Comparison of ENCODE assay signal across 10 mouse cellular contexts in the genomic region with DNA sequence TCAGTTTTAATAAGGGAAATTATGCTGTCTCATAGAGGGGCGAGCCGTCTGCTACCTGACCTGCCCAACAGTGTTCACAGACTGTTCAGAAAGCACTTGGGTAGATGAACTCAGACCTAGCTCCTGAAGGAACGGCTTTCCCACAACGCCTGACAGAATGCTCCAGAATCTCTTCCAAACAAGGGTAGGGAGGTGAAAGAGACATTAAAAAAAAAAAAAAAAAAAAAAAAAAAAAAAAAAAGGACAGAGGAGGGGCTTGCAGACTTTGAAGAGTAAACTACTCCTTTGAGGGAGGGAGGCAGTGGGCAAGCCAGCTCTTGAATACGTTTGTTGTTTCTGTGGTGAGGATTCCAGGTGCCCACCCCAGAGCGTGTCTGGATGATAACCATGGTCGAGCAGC.
A peak's percentile ranks its signal among the peaks of the same experiment; 100 is the strongest.
DNase-seq lines count a peak whose midpoint lies in the region; ATAC-seq and TF ChIP-seq lines count a peak whose summit lies in the region.
"Had no signal": no experiment of that assay in that cellular context is flagged by ENCODE, and none has a peak within 500 bp of the region (broad histone marks: within the 10 kb centered on the region; RNA-seq: fewer than 3 reads in every experiment).

No protein-coding gene starts in this region.

- no peaks in the 10 kb centered on the region for H3K36me3 ChIP-seq in heart, embryonic 11.5 days (ENCODE audit: control insufficient read depth, insufficient read depth, low read length)
- H3K36me3 ChIP-seq in liver, embryonic 11.5 days (ENCODE audit: control insufficient read depth, insufficient read depth, low read length) = no peaks in the 10 kb centered on the region
- H3K36me3 ChIP-seq in embryonic facial prominence, embryonic 13.5 days = no peaks in the 10 kb centered on the region
- H3K36me3 ChIP-seq in liver, embryonic 12.5 days = no peaks in the 10 kb centered on the region
- H3K36me3 ChIP-seq in hindbrain, postnatal 0 days (ENCODE audit: insufficient read depth, low read length) = no peaks in the 10 kb centered on the region
- H3K36me3 ChIP-seq in forebrain, embryonic 13.5 days (ENCODE audit: poor library complexity, severe bottlenecking) = no peaks in the 10 kb centered on the region

- no peak overlapping the region for H3K4me2 ChIP-seq in heart, embryonic 11.5 days
- peak overlapping the region; percentile 24; the same call in 1 of the 2 replicates for H3K4me2 ChIP-seq in liver, embryonic 11.5 days
- H3K4me2 ChIP-seq in embryonic facial prominence, embryonic 13.5 days = no peak overlapping the region
- H3K4me2 ChIP-seq in liver, embryonic 12.5 days = 0 out of 2 replicates have a peak overlapping the region, but pooled peaks have one; percentile 4
- H3K4me2 ChIP-seq in hindbrain, postnatal 0 days (ENCODE audit: low read depth, low read length) = no peak overlapping the region
- no peak overlapping the region for H3K4me2 ChIP-seq in forebrain, embryonic 13.5 days

- no peak for TF ChIP-seq CTCF in hindbrain, postnatal 0 days (IDR thresholded peaks at IDR 0.05; ENCODE audit: low read depth)

- 60% methylated on average over 7 of the region's 7 CpGs for WGBS in heart, embryonic 11.5 days (ENCODE audit: insufficient replicate concordance)
- WGBS in liver, embryonic 11.5 days = 42% methylated on average over 7 of the region's 7 CpGs
- 42% methylated on average over 7 of the region's 7 CpGs for WGBS in embryonic facial prominence, embryonic 13.5 days
- WGBS in liver, embryonic 12.5 days (ENCODE audit: insufficient replicate concordance) = 29% methylated on average over 7 of the region's 7 CpGs
- WGBS in hindbrain, postnatal 0 days = 60% methylated on average over 7 of the region's 7 CpGs
- WGBS in forebrain, embryonic 13.5 days = 55% methylated on average over 7 of the region's 7 CpGs

- H3K9me3 ChIP-seq in heart, embryonic 11.5 days (replicated peaks; ENCODE audit: control insufficient read depth, low read length) = no peaks in the 10 kb centered on the region
- H3K9me3 ChIP-seq in liver, embryonic 11.5 days (ENCODE audit: control insufficient read depth, low read length) = no peaks in the 10 kb centered on the region
- H3K9me3 ChIP-seq in embryonic facial prominence, embryonic 13.5 days = no peaks in the 10 kb centered on the region
- H3K9me3 ChIP-seq in liver, embryonic 12.5 days (replicated peaks) = no peaks in the 10 kb centered on the region
- H3K9me3 ChIP-seq in hindbrain, postnatal 0 days (ENCODE audit: low read length) = no peaks in the 10 kb centered on the region
- H3K9me3 ChIP-seq in forebrain, embryonic 13.5 days (replicated peaks) = no peaks in the 10 kb centered on the region

- H3K27me3 ChIP-seq in heart, embryonic 11.5 days (ENCODE audit: control insufficient read depth, insufficient read depth, low read length) = peaks cover 13% of the 10 kb centered on the region; the same call in 1 of the 2 replicates
- H3K27me3 ChIP-seq in liver, embryonic 11.5 days (replicated peaks; ENCODE audit: control insufficient read depth, insufficient read depth, low read length) = peaks cover 4% of the 10 kb centered on the region; the same call in 1 of the 2 replicates
- peaks cover 5% of the 10 kb centered on the region; the same call in 1 of the 2 replicates for H3K27me3 ChIP-seq in embryonic facial prominence, embryonic 13.5 days
- peaks cover 25% of the 10 kb centered on the region for H3K27me3 ChIP-seq in liver, embryonic 12.5 days (replicated peaks)
- H3K27me3 ChIP-seq in hindbrain, postnatal 0 days (ENCODE audit: insufficient read depth, low read length) = no peaks in the 10 kb centered on the region; the same call in 1 of the 2 replicates
- peaks cover 47% of the 10 kb centered on the region for H3K27me3 ChIP-seq in forebrain, embryonic 13.5 days

- no peak overlapping the region for H3K9ac ChIP-seq in heart, embryonic 11.5 days (ENCODE audit: low read depth, low read length)
- H3K9ac ChIP-seq in liver, embryonic 11.5 days (ENCODE audit: low read depth, low read length) = no peak overlapping the region; the same call in 1 of the 2 replicates
- no peak overlapping the region for H3K9ac ChIP-seq in embryonic facial prominence, embryonic 13.5 days
- H3K9ac ChIP-seq in liver, embryonic 12.5 days = no peak overlapping the region
- no peak overlapping the region for H3K9ac ChIP-seq in hindbrain, postnatal 0 days (replicated peaks; ENCODE audit: low read length)
- H3K9ac ChIP-seq in forebrain, embryonic 13.5 days = no peak overlapping the region

- H3K4me3 ChIP-seq in heart, embryonic 11.5 days (ENCODE audit: low read depth, low read length) = no peak overlapping the region
- no peak overlapping the region for H3K4me3 ChIP-seq in liver, embryonic 11.5 days (ENCODE audit: low read depth, low read length)
- no peak overlapping the region for H3K4me3 ChIP-seq in embryonic facial prominence, embryonic 13.5 days
- no peak overlapping the region for H3K4me3 ChIP-seq in liver, embryonic 12.5 days
- H3K4me3 ChIP-seq in hindbrain, postnatal 0 days (ENCODE audit: low read length) = no peak overlapping the region
- H3K4me3 ChIP-seq in forebrain, embryonic 13.5 days = no peak overlapping the region
- H3K4me3 ChIP-seq: erythroblast, embryonic 14.5 days had no signal

- no peak for ATAC-seq in heart, embryonic 11.5 days (replicated peaks; ENCODE audit: insufficient number of reproducible peaks, low FRiP score, low TSS enrichment)
- ATAC-seq in liver, embryonic 11.5 days (replicated peaks; ENCODE audit: low FRiP score) = no peak
- no peak for ATAC-seq in embryonic facial prominence, embryonic 13.5 days (ENCODE audit: insufficient number of reproducible peaks, insufficient read depth, low FRiP score, low TSS enrichment, low read depth)
- no peak for ATAC-seq in liver, embryonic 12.5 days
- no peak for ATAC-seq in hindbrain, postnatal 0 days
- ATAC-seq in forebrain, embryonic 13.5 days = no peak

- peak overlapping the region; percentile 42 for H3K27ac ChIP-seq in heart, embryonic 11.5 days (ENCODE audit: low read depth, low read length)
- no peak overlapping the region; the same call in 1 of the 2 replicates for H3K27ac ChIP-seq in liver, embryonic 11.5 days (ENCODE audit: low read depth, low read length)
- peak overlapping the region; percentile 79 for H3K27ac ChIP-seq in embryonic facial prominence, embryonic 13.5 days
- H3K27ac ChIP-seq in liver, embryonic 12.5 days = no peak overlapping the region
- H3K27ac ChIP-seq in hindbrain, postnatal 0 days = no peak overlapping the region; the same call in 1 of the 2 replicates
- no peak overlapping the region for H3K27ac ChIP-seq in forebrain, embryonic 13.5 days

- DNase-seq in heart, postnatal 4 days = no peak
- no peak for DNase-seq in liver, embryonic 11.5 days (ENCODE audit: low spot score)
- no peak for DNase-seq in liver
- DNase-seq in hindbrain, postnatal 0 days (ENCODE audit: low spot score) = no peak
- DNase-seq: B cell, adult 2 months had no signal

- peaks cover 30% of the 10 kb centered on the region for H3K4me1 ChIP-seq in heart, embryonic 11.5 days (ENCODE audit: control insufficient read depth, insufficient read depth, low read length)
- H3K4me1 ChIP-seq in liver, embryonic 11.5 days (replicated peaks; ENCODE audit: control insufficient read depth, insufficient read depth, low read length) = peaks cover 37% of the 10 kb centered on the region
- peaks cover 71% of the 10 kb centered on the region for H3K4me1 ChIP-seq in embryonic facial prominence, embryonic 13.5 days
- H3K4me1 ChIP-seq in liver, embryonic 12.5 days = peaks cover 49% of the 10 kb centered on the region
- H3K4me1 ChIP-seq in hindbrain, postnatal 0 days (ENCODE audit: insufficient read depth, low read length) = 0 out of 2 replicates have a peak, but pooled peaks cover 4% of the 10 kb centered on the region
- peaks cover 22% of the 10 kb centered on the region for H3K4me1 ChIP-seq in forebrain, embryonic 13.5 days

Comparison
In these comparisons a context has a peak if more than half of its experiments do, and no peak if none do; other contexts are left out.
1. H3K27ac ChIP-seq: peak in heart, embryonic 11.5 days (single experiment) and embryonic facial prominence, embryonic 13.5 days (single experiment); none in liver, embryonic 11.5 days (single experiment), liver, embryonic 12.5 days (single experiment), hindbrain, postnatal 0 days (single experiment) and forebrain, embryonic 13.5 days (single experiment).
2. H3K4me2 ChIP-seq: peak in liver, embryonic 11.5 days (single experiment) and liver, embryonic 12.5 days (single experiment); none in heart, embryonic 11.5 days (single experiment), embryonic facial prominence, embryonic 13.5 days (single experiment), hindbrain, postnatal 0 days (single experiment) and forebrain, embryonic 13.5 days (single experiment).